Mouse (Mus musculus): ENCODE results near the gene Tacc2. TPM values are rescaled to one million over a fixed set of nuclear protein-coding genes. Genes with fewer than 3 reads are reported as not detected.

Gene Tacc2
- total RNA-seq, 2 experiments from 2014 or later: 187 to 199 TPM

Other genes starting within 250 kb of the Tacc2 start
- 10 to 100 TPM; 27.2 to 31.6 TPM for gene Ate1, start 57.1 kb upstream of the Tacc2 start, total RNA-seq (2021)
- 10 to 100 TPM; 36.7 to 39.1 TPM for gene Nsmce4a, start 4.3 kb upstream of the Tacc2 start, total RNA-seq (2021)
- gene Btbd16, start 196.6 kb downstream of the Tacc2 start, total RNA-seq (2021): under 1 TPM in 1 of 2 experiments, not detected in 1; 0.16 TPM

Data from gastrocnemius, postnatal 10 days (tissue).